Mouse (Mus musculus): ENCODE measurements around the gene Sult2b1. TPM values are rescaled to one million over a fixed set of nuclear protein-coding genes. Genes with fewer than 3 reads are reported as not detected.

Sult2b1 gene
- polyA plus RNA-seq, 1 experiment = 2.3 TPM

DNA sequence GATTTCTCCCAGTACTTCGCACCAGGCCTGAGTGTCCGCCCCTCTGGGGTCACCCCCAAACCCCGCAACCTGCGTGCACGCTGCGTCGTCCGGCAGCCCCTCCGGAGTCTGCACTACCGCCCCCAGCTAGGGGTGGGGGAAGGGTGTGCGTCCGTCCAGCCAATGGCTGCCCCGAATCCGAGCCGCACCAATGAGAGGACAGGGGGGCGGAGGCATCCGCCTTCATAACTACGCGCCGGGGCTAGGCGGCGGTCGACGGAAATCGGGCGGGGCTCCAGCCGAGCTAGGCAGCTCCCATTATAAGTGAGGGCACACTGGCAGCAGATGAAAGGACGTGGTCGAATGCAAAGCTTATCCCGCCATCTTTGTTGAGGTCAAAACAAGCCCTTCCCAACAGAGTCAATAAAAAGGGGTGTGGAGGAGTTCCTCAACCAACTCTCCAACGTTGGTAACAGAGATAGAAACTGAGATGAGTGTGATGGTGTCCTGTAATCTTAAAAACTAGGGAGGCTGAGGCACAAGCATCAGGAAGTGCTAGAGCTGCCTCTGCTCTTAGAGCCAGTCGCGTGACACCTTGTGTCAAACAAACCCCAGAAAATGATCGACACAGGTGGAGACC, 69.3 kb downstream of the Sult2b1 start, which contains the start of gene Rpl18:
Gene Rpl18, plus strand, starts transcription at position 368 of the 619 bp plus-strand sequence.
- TF ChIP-seq CTCF (IDR thresholded peaks at IDR 0.05; ENCODE audit: borderline replicate concordance, extremely low read depth, insufficient read depth, insufficient read length) (no peak), POLR2A (IDR thresholded peaks at IDR 0.05; ENCODE audit: borderline replicate concordance, extremely low read depth, insufficient read depth, insufficient read length, poor library complexity, severe bottlenecking) (peak; percentile 39; the same call in 1 of the 2 replicates)
- peak; percentile 99 for DNase-seq (ENCODE audit: low read depth)

DNA sequence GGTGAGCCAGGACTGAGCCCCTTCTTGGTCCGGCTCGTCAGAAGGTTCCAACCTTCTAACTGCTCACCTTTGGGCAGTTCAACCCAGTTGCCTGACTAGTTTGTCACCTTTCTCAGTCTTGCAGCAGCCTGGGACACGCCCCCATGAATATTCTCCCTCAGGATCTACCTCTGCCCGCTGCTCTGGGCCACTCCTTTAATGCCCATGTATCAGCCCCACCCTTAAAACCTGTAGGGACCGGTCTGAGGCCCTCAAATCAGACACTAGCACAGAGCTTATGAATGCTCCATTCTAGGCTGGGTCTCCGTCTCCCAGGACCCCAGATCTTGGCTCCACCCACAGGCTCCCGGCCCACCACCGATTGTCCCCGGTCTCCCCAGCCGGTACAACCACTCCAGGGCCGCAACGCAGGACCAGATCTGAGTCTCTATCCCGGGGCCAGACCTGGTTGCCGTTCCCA, 69.8 kb downstream of the Sult2b1 start:
- no peak for DNase-seq (ENCODE audit: low read depth)
- TF ChIP-seq POLR2A (IDR thresholded peaks at IDR 0.05; ENCODE audit: borderline replicate concordance, extremely low read depth, insufficient read depth, insufficient read length, poor library complexity, severe bottlenecking) (no peak), CTCF (IDR thresholded peaks at IDR 0.05; ENCODE audit: borderline replicate concordance, extremely low read depth, insufficient read depth, insufficient read length) (no peak)

DNA sequence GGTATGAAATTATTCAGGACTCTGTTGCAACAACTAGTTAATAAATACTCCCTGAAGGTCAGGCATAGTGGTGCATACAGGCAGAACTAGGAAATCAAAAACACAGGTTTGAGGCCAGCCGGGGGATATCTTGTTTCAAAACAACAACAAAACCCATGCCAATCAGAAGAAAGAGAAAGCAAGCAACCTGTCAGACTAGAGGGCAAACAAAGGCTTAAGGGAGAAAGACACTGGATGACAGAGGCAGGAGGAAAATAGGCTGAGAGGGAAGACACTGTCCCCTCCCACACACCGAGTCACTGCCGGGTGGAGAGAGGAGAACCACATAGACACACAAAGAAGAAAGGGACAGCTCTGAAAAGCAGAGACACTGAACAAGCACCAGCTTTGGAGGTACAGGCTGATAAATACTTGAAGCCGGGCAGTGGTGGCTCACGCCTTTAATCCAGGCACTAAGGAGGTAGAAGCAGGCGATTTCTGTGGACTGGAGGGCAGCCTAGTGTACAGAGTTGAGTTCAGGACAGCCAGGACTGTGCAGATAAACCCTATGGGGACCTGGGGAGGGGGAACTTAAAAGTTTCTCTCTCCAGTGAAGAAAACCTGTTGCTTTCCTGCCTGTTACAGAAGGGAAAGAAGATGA, 70.5 kb downstream of the Sult2b1 start:
- TF ChIP-seq CTCF (IDR thresholded peaks at IDR 0.05; ENCODE audit: borderline replicate concordance, extremely low read depth, insufficient read depth, insufficient read length) (no peak), POLR2A (IDR thresholded peaks at IDR 0.05; ENCODE audit: borderline replicate concordance, extremely low read depth, insufficient read depth, insufficient read length, poor library complexity, severe bottlenecking) (no peak)
- no peak for DNase-seq (ENCODE audit: low read depth)

DNA sequence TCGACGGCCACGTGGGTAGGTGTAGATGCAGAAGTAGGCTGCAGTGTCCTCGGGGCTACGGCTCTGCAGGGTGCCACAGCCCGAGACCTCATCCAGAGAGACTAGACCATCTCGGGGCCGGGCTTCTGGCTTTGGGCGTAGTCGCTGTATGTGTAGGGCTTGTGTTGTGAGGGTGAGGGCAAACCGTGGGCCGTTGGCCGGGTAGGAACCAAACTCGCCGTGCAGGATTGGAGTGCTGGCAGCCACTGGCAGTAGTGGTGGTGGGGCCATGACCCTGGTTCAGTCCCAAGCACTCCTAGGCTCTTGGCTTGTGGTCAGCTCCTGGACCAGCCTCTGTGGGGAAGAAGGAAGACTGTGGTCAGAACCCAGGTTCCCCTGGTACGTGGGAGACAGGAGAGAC, 71.1 kb downstream of the Sult2b1 start:
- DNase-seq (ENCODE audit: low read depth) = no peak
- TF ChIP-seq POLR2A (IDR thresholded peaks at IDR 0.05; ENCODE audit: borderline replicate concordance, extremely low read depth, insufficient read depth, insufficient read length, poor library complexity, severe bottlenecking) = no peak
- TF ChIP-seq CTCF (IDR thresholded peaks at IDR 0.05; ENCODE audit: borderline replicate concordance, extremely low read depth, insufficient read depth, insufficient read length) = no peak

DNA sequence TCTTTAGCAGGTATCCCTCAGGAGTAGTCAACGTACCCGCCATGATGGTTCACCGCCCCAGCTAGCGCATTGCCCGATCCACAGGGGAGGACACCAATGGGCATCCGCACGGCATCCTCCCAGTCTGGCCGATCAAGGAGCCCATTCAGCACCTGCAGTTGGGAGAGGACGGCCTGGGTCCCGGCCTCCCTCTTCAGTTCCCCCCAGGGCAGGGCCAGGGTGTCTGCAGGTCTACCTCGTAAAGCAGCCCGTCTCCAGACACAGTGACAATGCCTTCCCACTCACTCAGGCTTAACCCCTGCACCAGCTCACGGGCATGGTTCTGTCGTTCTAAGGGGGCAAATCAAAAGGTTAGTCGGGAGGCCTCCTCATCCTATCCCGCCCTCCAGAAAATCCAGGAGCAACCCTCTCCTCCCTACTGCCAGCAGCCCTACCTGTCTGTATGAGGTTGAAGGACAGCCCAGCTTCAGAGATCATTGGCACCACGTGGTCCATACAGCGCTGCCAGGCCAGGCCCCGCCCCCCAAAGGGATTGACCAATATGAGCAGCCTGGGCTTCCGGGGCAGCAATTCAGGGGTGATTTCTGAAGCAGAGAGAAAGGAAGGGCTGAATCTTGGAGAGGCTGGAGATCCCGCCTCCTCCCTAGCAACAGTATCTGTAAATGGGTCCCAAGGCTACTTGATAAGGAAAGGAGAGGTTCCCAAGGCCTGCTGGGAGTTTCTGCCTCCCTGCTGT, 72.3 kb downstream of the Sult2b1 start:
- TF ChIP-seq CTCF (IDR thresholded peaks at IDR 0.05; ENCODE audit: borderline replicate concordance, extremely low read depth, insufficient read depth, insufficient read length) = no peak
- no peak for TF ChIP-seq POLR2A (IDR thresholded peaks at IDR 0.05; ENCODE audit: borderline replicate concordance, extremely low read depth, insufficient read depth, insufficient read length, poor library complexity, severe bottlenecking)
- no peak for DNase-seq (ENCODE audit: low read depth)

DNA sequence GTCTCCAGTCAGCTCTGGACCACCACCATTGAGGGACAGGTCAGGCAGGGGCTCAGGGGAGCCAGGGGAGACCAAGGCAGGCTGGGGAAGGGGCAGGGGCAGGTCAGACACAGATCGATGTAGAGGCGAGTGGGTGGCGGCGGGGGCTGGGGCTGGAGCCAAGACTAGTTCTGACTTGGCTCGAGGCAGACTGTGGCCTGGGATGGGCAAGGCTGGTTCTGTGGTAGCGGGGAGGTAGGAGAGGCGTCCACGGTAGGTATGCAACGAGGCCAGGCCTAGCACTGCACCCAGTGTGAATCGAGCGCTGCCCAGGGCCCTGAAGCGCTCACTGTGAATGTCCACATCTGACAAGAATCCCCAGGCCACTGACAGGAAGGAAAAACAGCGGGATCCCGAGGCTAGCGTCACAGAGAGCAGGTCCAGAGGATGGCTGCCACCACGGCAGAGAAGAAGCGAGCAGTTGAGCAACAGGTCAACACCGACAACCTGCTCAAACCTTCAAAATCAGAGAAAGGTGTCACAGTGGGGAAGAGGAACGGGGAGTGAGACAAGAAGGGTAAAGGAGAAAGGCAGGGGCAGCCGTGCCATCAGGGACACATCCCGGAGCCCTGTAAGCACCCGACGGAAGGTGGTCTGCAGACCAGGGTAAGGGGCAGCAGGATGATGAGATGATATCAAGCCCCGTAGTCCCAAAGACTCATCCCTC, 73.0 kb downstream of the Sult2b1 start:
- no peak for DNase-seq (ENCODE audit: low read depth)
- TF ChIP-seq CTCF (IDR thresholded peaks at IDR 0.05; ENCODE audit: borderline replicate concordance, extremely low read depth, insufficient read depth, insufficient read length) (no peak), POLR2A (IDR thresholded peaks at IDR 0.05; ENCODE audit: borderline replicate concordance, extremely low read depth, insufficient read depth, insufficient read length, poor library complexity, severe bottlenecking) (no peak)

DNA sequence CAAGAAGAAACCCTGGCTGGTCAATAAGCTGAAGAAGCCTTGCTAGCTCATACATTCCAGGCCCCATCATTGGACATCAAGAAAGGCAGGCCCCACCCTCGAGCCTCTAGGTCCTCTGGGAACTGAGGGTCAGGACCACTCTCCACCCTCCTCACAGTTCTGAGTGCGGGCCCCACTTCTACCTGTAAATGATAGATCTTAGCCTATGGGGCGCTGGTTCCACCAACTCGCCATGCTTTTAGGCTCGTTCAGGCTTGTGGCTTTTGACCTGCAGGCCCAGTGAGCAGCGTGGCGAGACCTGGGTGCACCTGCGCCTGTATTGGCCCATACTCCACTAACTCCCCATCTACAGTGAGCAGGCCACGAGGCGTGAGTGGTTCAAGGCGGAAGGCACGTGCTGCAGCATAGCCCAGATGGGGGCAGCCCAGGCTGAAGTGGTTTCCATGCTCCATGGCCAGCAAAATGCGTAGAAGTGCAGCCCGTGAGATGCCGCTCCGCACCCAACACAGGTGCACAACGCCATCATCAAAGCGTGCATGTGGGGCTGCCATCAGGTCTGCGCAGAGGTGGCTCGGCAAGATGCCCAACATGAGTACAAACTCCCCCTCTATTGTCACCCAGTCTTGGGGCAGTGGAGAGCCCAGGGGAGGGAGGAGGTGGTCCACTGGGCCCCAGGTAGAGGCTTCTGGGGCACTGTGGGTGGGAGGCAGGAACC, 73.8 kb downstream of the Sult2b1 start:
- TF ChIP-seq CTCF (IDR thresholded peaks at IDR 0.05; ENCODE audit: borderline replicate concordance, extremely low read depth, insufficient read depth, insufficient read length) (no peak), POLR2A (IDR thresholded peaks at IDR 0.05; ENCODE audit: borderline replicate concordance, extremely low read depth, insufficient read depth, insufficient read length, poor library complexity, severe bottlenecking) (no peak)

DNA sequence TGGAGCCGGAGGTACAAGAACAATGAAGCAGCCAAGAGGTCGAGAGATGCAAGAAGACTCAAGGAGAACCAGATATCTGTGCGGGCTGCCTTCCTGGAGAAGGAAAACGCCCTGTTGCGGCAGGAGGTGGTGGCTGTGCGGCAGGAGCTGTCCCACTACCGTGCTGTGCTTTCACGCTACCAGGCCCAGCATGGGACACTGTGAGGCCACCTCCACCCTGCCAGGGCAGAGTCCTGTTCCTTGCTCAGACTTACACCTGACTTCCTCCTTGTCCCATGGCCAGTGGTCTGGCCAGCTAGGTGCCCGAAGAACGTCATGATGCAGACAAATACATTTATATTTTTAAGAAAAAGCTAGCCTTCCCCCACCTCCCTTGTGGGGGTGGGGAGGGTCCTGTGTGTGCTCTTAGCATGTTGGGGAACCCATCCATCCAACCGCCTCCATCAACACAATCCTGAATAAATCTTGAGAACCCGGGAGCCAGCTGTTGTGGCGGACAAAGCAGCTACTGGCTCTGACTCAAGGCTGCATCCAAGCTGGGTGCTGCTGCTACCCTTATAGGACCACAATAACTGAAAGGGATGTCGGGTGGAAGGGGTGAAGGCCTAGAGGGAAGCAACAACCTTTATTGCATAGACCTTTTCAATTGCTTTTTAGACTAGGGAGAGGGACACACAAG, 74.7 kb downstream of the Sult2b1 start:
- TF ChIP-seq POLR2A (IDR thresholded peaks at IDR 0.05; ENCODE audit: borderline replicate concordance, extremely low read depth, insufficient read depth, insufficient read length, poor library complexity, severe bottlenecking) = no peak
- no peak for DNase-seq (ENCODE audit: low read depth)

More for the DNA sequence above, 73.8 kb downstream of the Sult2b1 start:
- DNase-seq (ENCODE audit: low read depth) = no peak

DNA sequence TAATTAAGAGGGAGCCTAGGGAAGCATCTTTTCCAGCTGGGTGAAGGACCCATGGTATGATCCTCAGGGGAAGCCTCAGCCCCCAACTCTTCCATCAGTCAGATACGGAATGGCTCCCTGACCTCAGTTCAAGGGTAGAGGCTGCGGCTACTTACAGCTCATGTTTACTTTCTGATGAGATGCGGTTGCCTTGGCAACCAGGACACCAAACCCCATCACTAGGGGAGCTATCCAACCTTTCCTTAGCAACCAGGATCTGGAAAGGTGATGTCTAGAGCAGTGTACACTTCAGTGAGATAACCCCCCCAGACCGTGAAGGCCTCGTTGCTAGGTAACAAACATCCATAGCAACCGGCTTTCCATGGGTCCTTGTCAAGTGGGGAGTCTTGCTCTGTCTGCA, 75.4 kb downstream of the Sult2b1 start:
- TF ChIP-seq CTCF (IDR thresholded peaks at IDR 0.05; ENCODE audit: borderline replicate concordance, extremely low read depth, insufficient read depth, insufficient read length) (no peak), POLR2A (IDR thresholded peaks at IDR 0.05; ENCODE audit: borderline replicate concordance, extremely low read depth, insufficient read depth, insufficient read length, poor library complexity, severe bottlenecking) (no peak)

DNA sequence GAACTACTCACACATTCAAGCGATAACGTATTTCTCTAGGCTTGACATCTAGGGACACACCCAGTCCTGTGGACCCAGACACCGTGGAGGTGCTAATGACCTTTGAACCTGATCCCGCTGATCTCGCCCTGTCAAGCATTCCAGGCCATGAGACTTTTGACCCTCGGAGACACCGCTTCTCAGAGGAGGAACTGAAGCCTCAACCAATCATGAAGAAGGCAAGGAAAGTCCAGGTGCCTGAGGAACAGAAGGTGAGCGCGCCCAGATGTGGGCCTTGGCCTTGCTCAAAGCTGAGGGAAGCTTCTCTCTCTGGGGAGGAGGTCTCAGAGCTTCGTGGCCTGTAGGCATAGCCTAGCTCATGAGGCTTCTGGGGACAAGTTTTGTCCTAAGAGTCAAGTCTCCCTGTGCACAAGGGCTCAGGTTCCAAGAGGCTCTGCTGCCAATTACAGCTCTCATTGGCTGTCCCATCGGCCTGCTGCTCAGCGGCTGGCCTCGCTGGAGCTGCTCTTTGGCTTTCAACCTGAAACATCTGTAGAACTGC, 76.2 kb downstream of the Sult2b1 start:
- TF ChIP-seq CTCF (IDR thresholded peaks at IDR 0.05; ENCODE audit: borderline replicate concordance, extremely low read depth, insufficient read depth, insufficient read length) (no peak), POLR2A (IDR thresholded peaks at IDR 0.05; ENCODE audit: borderline replicate concordance, extremely low read depth, insufficient read depth, insufficient read length, poor library complexity, severe bottlenecking) (no peak)
- no peak for DNase-seq (ENCODE audit: low read depth)

More for the DNA sequence above, 75.4 kb downstream of the Sult2b1 start:
- peak; percentile 89 for DNase-seq (ENCODE audit: low read depth)
